Mouse (Mus musculus) frontal cortex, postnatal 14 days (tissue): Measurements from ENCODE around the gene Gm10912.

Source experiments
- DNase-seq, 2 experiments: peaks; one replicate each; pipeline ENCODE4 v3.0.0; 2022; ENCODE audit warnings: low spot score in 2 of 2

Gm10912 gene

DNA sequence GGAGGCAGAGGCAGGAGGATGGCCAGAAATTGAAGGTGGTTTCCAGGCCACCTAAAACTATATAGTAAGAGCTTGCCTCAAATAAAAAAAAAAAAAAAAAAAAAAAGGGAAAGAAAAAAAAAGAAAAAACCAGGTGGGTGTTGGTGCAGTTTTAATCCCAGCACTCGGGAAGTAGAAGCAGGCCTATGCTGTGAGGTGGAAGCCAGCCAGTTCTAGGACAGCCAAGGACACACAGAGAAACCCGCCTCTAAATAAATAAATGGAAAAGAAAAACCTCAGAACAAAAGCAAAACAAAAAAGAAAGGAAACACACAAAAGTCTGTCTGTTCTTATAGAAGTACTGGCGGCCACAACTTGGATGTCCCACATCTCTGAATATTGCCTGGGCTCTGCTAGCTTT lies 49.3 kb downstream of the Gm10912 start:
- DNase-seq = no peak
